Mouse (Mus musculus): ENCODE measurements around the gene Zbtb49.

The Zbtb49 gene

GRCm38 (mm10) chr5:38220328-38220912 is at the start of gene Zbtb49, which contains the start of gene Lyar:
TSS of gene Zbtb49 (minus strand) at chr5:38220457.
TSS of gene Lyar (plus strand) at chr5:38220470.
- DNase-seq (ENCODE audit: low spot score in 2 of 2) = peak; percentile 91 to 92

DNA sequence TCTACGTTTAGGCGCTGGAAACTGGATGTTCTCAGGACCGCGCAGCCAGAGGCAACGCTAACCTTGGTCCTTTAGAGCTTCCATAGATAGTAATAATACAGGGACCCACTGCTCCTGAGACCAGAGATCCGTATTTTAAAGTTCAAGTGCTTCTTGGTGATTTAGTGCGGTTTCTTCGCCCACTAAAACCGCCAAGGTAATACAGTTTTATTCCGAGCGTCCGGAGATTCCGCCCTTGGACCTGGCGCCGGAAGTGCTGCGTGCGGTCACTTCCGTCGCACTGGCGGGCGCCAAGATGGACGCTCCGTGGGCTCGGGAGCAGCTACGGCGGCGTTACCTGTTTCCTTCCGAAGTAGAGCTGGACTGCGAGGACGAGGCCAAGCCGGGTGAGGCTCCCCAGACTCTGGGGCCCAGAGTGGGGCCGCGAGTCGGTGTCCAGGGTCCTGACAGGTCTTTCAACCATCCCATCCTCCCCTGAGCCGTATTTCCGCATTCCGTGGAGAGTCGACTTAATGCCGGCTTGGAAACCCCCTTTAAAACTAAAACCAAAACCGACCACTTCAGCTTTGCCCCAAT is 39.9 kb upstream of the Zbtb49 start, which contains the start of gene Tmem128:
TSS of gene Tmem128 (plus strand) at position 79 of the 576 bp plus-strand sequence.
- peak; percentile 56 for DNase-seq (ENCODE audit: low spot score in 2 of 2)

DNA sequence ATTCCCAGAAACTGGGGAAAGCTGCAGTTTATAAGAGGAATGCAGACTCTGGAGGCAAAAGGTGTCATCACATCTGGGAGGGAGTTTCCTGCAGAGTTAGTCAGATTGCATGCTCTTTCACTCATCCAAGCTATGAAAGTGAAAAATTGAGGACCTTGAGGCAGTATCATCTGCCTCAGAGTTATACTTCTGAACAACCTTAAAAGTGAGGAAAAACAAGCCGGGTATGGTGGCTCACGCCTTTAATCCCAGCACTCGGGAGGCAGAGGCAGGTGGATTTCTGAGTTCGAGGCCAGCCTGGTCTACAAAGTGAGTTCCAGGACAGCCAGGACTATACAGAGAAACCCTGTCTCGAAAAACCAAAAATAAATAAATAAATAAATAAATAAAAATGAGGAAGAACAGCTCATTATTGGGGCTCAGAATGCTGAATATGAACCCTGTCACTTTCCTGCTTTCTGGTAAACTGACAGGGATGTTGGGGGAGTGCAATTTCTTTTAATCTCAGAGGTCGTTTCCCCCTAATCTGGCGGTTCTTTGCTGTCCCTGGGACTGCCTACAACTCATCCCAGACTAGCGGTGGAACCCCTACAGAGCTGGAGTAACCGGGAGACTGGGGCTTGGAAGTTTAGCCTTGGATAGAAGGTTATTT is 39.3 kb upstream of the Zbtb49 start:
- no peak for DNase-seq (ENCODE audit: low spot score in 2 of 2)

DNA sequence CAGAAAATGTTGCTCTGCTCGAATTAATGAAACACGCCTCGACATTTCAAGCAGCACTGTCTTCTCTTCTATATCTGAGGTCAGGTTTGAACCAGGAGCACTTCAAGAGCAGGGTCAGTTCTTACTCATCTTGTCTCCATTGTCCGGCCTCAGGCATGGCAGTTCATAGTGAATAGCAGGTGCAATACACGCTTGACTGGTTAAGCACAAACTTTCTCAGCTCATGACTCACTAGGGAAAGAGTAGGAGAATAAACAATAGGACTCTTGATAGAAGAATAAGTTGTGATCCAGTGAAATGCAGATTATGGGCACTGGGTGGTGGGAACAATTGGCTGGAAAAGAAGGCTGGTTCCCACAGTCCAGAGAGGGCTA is 38.5 kb upstream of the Zbtb49 start:
- DNase-seq (ENCODE audit: low spot score in 2 of 2) = no peak

DNA sequence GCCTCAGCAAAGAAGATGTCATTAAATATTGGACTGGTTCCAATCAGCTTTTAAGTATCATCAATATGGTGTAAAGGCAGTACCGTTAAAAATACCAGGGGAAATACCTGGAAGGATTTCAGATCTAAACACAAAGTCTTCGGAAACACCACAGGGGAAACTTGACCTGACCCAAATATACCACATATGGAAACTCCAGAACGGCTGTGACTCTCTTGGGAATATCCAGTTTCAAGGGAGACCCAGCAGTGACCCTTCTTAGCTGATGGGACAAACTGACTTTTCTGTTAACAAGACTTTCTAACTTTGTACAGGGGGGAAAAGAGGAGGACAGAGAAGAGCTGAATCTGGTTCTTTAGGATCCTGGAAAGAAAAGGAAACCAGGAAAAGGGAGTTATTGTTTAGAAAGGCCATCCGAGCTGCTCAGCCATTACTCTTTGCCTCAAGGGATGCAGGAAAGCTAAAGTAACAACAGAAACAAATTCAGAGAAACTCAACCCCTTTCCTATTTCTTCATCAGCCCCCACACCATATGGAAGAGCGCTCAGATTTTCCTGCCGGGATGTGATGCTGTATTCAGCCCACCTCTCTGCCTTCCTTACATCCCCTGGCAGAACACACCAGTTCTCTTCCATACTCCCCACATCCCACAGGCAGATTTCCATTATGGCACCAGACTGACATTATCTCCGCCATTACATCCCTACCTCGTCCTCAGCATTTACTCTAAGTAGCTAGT is 37.9 kb upstream of the Zbtb49 start:
- no peak for DNase-seq (ENCODE audit: low spot score in 2 of 2)

- no peak for DNase-seq (ENCODE audit: low spot score in 2 of 2)
Measured at GRCm38 (mm10) chr5:38256551-38256950, 36.3 kb upstream of the Zbtb49 start.

DNA sequence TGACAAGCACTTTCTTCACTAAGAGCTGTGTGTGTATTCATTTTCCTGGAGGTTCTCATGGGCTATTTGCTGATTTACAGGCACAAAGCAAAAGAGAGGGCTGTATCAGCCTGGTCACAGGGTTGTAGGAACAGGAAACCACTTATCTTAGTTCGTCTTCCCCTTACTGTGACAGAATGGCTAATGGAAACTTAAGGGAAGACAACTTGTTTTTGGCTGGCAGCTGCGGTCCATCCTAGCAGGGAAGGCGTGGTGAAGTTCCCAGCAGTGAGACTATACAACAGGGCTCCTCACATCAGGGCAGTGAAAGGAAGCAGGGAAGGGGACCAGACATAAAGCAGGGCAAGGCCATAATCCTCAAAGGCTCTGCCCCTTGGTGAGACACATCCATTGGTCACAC is 35.4 kb upstream of the Zbtb49 start:
- DNase-seq (ENCODE audit: low spot score in 2 of 2) = no peak

- DNase-seq (ENCODE audit: low spot score in 2 of 2) = no peak
Measured at GRCm38 (mm10) chr5:38255195-38255594, 34.9 kb upstream of the Zbtb49 start.

DNA sequence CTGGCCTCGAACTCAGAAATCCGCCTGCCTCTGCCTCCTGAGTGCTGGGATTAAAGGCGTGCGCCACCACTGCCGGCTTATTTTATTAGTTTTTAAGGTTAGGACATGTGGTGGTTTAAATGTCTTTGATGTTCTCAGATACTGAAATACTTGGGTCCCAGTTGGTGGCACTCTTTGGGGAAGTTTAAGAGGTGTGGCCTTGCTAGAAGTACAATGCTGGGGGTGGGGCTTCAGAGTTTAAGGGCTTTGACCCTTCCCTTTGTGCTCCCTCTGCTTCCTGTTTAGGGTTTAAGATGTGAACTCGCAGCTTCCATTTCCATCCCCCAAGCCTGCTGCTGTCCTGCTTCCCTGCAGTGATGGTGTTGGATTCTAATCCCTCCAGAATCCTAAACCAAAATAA is 21.7 kb upstream of the Zbtb49 start:
- DNase-seq (ENCODE audit: low spot score in 2 of 2) = no peak

- DNase-seq (ENCODE audit: low spot score in 2 of 2) = no peak
Measured at GRCm38 (mm10) chr5:38241473-38241834, 21.2 kb upstream of the Zbtb49 start.

GRCm38 (mm10) chr5:38240727-38241472 is 20.6 kb upstream of the Zbtb49 start:
- DNase-seq (ENCODE audit: low spot score in 2 of 2) = no peak

GRCm38 (mm10) chr5:38236627-38237026 is 16.4 kb upstream of the Zbtb49 start:
- DNase-seq (ENCODE audit: low spot score in 2 of 2) = no peak

DNA sequence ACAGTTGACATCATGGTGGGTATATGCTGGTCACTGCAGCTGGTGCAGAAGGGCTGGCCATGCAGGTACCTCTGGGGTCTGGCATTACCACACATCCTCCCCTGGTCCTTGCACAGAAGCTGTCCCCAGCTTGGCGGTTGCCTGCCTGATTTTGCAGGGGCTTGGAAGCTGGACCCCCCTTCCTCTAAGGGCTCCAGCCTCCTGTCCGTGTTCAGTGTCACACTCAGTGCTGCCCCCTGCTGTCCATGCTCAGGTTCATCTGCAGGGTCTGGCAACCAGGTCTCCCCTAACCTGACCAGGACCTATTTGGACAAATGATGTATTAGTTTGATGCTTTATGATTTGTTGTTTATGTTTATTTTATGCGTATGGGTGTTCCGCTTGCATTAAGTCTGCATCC is 15.2 kb upstream of the Zbtb49 start:
- DNase-seq (ENCODE audit: low spot score in 2 of 2) = no peak

GRCm38 (mm10) chr5:38219771-38220307 is 418 bp downstream of the Zbtb49 start:
- peak in 1 of 2 experiments; percentile 22 for DNase-seq (ENCODE audit: low spot score in 2 of 2)

GRCm38 (mm10) chr5:38213009-38213408 is 7.2 kb downstream of the Zbtb49 start:
- no peak for DNase-seq (ENCODE audit: low spot score in 2 of 2)

GRCm38 (mm10) chr5:38211691-38212090 is 8.6 kb downstream of the Zbtb49 start:
- no peak for DNase-seq (ENCODE audit: low spot score in 2 of 2)

GRCm38 (mm10) chr5:38208985-38209384 is 11.3 kb downstream of the Zbtb49 start:
- no peak for DNase-seq (ENCODE audit: low spot score in 2 of 2)

- DNase-seq (ENCODE audit: low spot score in 2 of 2) = no peak
Measured at GRCm38 (mm10) chr5:38205303-38205726, 14.9 kb downstream of the Zbtb49 start.

DNA sequence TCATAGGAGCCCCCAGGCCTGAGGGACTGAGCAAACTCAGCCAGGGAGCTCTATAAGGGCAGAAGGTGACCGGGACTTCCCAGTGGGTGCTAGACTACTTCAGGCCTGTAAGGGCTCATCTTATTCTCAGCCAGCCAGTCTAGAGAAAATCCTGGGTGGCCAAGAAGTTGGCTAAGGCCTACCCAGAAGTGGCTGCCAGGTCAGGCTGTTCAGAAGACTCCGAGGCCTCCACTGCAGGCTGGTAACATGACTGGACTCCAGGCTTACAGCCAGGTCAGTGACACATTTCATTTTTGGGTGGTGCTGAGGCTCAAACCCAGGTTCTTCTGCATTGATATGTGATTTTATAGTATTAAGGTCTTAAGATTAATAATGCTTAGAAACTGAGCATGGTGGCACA is 20.6 kb downstream of the Zbtb49 start:
- no peak for DNase-seq (ENCODE audit: low spot score in 2 of 2)

- peak; percentile 90 for DNase-seq (ENCODE audit: low spot score in 2 of 2)
Measured at GRCm38 (mm10) chr5:38197482-38197823, 22.8 kb downstream of the Zbtb49 start.

DNA sequence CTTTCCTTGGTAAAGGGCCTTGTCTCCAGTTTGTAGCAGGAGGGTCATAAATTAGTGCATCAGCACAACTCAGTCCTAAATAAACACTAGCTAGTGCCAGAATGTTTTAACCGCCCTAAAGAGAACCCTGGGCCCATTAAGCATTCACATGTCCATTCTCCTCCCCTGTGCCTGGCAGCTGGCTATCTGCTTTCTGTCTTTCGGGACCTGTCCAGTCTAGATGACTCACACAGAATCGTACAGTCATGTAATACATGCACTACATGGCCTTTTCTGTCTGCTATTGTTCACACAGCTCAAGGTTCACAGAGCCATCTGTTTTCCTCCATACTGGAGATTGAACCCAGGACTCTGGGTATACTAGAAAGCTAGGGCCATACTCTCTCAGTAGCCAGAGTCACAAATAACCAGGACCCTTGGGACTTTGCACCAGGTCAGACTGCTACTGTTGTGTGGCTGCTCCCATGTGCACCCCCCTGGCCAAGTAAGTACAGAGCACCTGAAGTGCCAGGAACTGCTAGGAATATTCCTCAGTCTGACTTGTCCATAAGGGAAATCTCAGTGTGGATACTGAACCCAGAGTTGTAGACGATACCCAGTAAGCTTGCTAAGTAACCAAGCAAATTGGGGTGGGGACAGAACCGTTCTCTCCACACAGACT is 23.3 kb downstream of the Zbtb49 start:
- DNase-seq (ENCODE audit: low spot score in 2 of 2) = no peak

Measured in frontal cortex, postnatal 25 days (tissue).